Mouse (Mus musculus): ENCODE measurements around the gene Slco1b2.
"Not testable (repeated sequence)": the region's sequence is repeated elsewhere in the genome, so short reads cannot be mapped to it uniquely, and the experiment has no call there.

Slco1b2 gene

GRCm38 (mm10) chr6:141629291-141629690, at the start of gene Slco1b2:
Slco1b2 (plus strand) TSS chr6:141629518.
- no peak for DNase-seq (ENCODE audit: low spot score in 2 of 2)

GRCm38 (mm10) chr6:141584791-141585403, 44.4 kb upstream of the Slco1b2 start:
- no peak for DNase-seq (ENCODE audit: low spot score in 2 of 2)

GRCm38 (mm10) chr6:141590002-141590401, 39.3 kb upstream of the Slco1b2 start:
- no peak for DNase-seq (ENCODE audit: low spot score in 2 of 2)

DNA sequence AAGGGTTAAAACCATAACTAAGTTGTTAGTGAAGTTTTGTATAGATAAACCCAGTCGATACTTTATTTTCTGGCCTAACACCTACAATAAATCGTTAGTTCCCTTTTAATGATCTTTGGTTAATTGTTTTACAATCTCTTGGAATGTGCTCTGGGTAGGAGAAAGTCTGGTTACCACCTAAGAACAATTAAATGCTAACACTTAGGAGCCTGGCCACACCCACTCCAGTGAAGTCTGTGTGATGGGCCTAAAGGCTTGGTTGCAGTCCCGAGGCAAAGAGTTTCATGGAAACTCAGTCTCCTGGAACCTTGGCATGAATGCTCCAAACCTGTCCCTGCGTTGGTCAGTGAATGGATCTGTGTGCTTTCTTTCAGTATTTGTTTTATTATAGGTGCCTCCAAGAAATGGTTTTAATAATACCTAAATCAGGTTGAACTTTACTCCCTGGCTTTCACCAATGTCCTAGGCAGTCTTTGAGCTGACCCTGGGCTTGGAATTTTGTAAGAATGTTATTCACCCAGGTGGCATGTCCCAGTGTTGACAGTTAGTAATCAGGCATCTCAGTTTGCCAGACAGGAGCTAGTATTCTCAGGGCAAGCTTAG, 38.6 kb upstream of the Slco1b2 start:
- DNase-seq (ENCODE audit: low spot score in 2 of 2) = not testable (repeated sequence)

GRCm38 (mm10) chr6:141596081-141596480, 33.2 kb upstream of the Slco1b2 start:
- DNase-seq (ENCODE audit: low spot score in 2 of 2) = no peak

- DNase-seq (ENCODE audit: low spot score in 2 of 2) = no peak
These were observed 32.3 kb upstream of the Slco1b2 start for GRCm38 (mm10) chr6:141597037-141597436.

DNA sequence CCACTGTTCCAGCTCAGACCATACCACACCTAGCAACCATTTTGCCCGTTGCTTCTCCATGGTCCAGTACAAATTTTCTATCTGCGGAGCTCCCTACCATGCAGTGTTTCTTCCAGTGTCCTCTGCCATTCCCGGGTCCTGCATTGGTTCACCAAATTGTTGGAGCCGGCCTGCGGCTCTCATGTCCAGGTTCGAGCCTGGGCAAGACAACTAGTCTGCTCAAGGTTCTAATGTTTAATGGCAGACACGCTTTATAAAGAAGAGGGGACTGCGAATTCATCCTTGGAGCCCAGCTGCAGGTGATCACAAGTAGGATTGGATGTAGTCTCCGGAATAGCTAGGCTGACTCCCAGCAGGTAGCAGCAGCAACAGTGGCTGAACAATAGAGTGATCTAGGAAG, 28.4 kb upstream of the Slco1b2 start:
- DNase-seq (ENCODE audit: low spot score in 2 of 2) = no peak

DNA sequence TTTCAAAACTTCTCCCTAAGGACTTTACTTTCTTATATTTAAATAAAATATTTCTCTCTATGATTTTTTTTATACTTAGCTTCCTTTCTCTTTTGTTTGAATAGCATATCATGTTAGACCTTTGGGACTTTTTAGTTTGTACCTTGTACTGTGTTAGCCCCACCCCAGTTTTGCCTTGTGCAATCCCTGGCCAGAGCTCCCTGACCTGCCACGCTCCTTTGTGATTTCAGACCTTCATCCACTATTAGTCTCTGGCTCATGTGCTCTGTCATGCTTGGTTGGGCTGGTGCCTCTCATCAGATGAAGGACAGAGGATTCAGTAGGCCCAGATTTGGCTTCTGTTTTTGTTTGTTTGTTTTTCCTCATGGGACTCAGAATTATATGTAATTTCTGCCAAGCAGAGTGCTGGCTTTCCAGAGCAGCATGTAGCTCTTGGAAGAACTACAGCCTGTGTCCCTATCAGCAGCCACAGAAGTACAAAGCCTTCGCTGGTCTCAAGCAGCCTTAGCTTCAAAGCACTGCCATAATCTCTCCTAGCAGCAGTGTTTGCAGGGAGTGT, 18.5 kb upstream of the Slco1b2 start:
- DNase-seq (ENCODE audit: low spot score in 2 of 2) = no peak

DNA sequence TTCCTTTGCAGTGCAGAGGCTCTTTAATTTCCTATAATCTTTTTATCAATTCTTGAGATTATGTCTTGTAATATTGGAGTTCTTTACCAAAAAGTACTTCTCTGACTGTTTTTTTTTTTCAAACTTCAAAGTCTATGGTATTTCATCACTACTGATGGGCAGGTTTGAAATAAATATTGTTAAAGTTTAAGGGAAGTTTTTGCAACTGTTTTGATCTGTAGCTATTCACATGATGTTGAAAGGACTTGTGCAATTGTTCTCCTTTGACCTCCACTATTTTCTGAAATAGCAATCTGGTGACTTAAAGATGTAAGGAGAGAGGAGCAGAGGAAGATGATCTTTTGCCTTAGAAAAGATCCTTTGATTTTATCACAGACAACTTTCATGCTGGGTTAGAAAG, 15.3 kb upstream of the Slco1b2 start:
- DNase-seq (ENCODE audit: low spot score in 2 of 2) = no peak

DNA sequence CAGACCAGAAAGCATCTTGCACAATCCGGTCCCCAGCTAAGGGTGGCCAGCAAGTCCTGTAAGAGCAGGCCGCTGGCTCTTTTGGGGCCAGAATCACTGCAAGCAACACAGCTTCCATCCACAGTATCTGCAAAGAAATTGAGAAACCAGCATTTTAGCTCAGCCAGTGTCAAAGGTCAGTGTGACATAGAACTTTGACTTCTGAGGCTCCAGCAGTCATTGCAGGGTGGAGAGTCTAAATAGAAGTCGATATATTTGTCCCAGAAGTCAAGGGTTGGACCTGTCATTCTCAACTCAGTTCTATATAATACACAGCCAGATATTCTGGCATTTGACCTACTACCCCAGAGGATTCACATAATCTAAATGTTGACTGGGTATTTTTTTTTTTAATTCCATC, 14.0 kb upstream of the Slco1b2 start:
- no peak for DNase-seq (ENCODE audit: low spot score in 2 of 2)

GRCm38 (mm10) chr6:141632935-141633334, 3.6 kb downstream of the Slco1b2 start:
- DNase-seq (ENCODE audit: low spot score in 2 of 2) = no peak

DNA sequence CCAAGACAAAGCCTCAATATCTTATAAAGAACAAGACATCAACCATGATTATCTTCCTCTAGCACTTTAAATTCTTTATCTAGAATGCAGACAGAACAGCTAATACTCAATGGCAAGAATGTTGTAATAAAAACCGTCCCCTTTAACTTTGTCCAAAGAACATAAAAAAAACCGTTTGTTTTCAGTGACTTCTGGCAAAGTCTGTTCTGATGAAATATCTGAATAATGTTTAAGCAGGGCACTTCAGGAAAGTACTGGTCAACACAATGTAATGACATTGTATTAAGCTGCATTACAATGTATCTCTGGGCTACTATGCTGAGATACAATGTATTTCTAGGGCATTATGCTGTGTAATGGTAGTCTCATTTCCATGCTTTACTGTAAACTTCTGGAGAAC, 5.9 kb downstream of the Slco1b2 start:
- DNase-seq (ENCODE audit: low spot score in 2 of 2) = no peak

DNA sequence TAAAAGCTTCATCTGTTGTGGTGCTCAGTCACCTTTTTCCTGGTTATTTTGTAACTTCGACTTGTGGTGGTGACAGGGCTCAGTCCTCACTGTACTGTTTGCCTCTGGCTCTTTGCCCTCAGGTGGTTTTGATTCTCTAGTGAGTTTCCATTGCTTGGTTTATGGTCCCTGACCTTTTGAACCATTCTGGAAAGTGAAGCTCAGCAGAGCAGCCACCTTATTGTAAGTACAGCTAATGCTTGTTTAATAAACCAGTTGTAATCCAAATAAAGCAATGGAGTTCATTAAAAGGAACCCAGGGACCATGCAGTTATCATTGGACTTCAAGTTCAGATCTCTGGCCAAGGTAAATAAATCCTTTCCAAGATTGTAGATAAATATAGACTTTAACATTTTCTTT, 11.3 kb downstream of the Slco1b2 start:
- DNase-seq (ENCODE audit: low spot score in 2 of 2) = no peak

DNA sequence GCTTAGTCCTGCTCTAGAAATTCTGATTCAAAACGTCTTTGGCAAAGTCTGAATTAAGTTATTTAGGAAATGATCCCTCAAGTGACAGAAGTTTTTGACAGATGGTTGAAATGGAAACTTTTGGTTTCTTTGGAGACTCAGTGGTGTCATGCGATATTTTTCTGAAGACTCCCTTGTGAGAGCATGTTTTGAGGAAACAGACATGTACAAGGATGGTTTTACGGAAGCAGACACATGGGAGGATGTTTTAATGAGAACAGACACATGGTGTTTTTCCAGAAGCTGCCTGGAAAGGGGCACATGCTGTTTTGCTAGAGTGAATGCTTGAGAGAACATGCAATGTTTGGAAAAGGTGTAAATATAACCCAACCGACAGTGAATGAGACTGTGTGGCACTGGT, 57.7 kb downstream of the Slco1b2 start:
- no peak for DNase-seq (ENCODE audit: low spot score in 2 of 2)

- DNase-seq (ENCODE audit: low spot score in 2 of 2) = no peak
These were observed 61.9 kb downstream of the Slco1b2 start for GRCm38 (mm10) chr6:141691246-141691645.
